Mouse (Mus musculus): ENCODE data around the gene Il6. TPM values are rescaled to one million over a fixed set of nuclear protein-coding genes. Genes with fewer than 3 reads are reported as not detected.

Gene Il6
- total RNA-seq (2014; fragmentation: Nextera tagmentation) (not detected in 2 replicates), total RNA-seq (2017) (0.16 TPM in 1 of 2 replicates, not detected in the other), polyA plus RNA-seq (2012) (not detected in 2 replicates)

- ATAC-seq (ENCODE audit: extremely low read depth, insufficient number of reproducible peaks, low FRiP score, poor library complexity, severe bottlenecking), result no peak
- peak; percentile 3 for DNase-seq (ENCODE audit: low spot score)
- Histone ChIP-seq H3K27me3 (ENCODE audit: insufficient read depth, low read length) (peaks cover 23% of the 10 kb centered on the region), H3K4me3 (ENCODE audit: low read depth, low read length) (no peak within 1 kb of the TSS), H3K9me3 (replicated peaks) (no peaks in the 10 kb centered on the region), H3K36me3 (replicated peaks) (no peaks in the 10 kb centered on the region), H3K4me1 (ENCODE audit: insufficient read depth, low read depth, low read length) (no peaks in the 10 kb centered on the region)
- TF ChIP-seq POLR2AphosphoS5 (IDR thresholded peaks at IDR 0.05; ENCODE audit: insufficient replicate concordance, low read depth, low read length), result no peak
- TF ChIP-seq GATA1 (IDR thresholded peaks at IDR 0.05; ENCODE audit: borderline replicate concordance, low read length), result no peak
- no peak for TF ChIP-seq TAL1 (conservative IDR thresholded peaks at IDR 0.05; ENCODE audit: low read depth, low read length)
- TF ChIP-seq GATA2 (IDR thresholded peaks at IDR 0.05; ENCODE audit: borderline replicate concordance, low read depth, low read length), result no peak
- no peak for TF ChIP-seq CTCF (IDR thresholded peaks at IDR 0.05; ENCODE audit: low read depth, low read length)
Observed at GRCm38 (mm10) chr5:30012726-30013503, at the start of gene Il6. TSS of gene Il6 (plus strand) at chr5:30013114.

GRCm38 (mm10) chr5:29963488-29963887 is 49.4 kb upstream of the Il6 start:
- DNase-seq (ENCODE audit: low spot score), result no peak
- ATAC-seq (ENCODE audit: extremely low read depth, insufficient number of reproducible peaks, low FRiP score, poor library complexity, severe bottlenecking), result no peak

GRCm38 (mm10) chr5:29970212-29970611 is 42.7 kb upstream of the Il6 start:
- no peaks in the 10 kb centered on the region for H3K4me1 ChIP-seq (ENCODE audit: insufficient read depth, low read depth, low read length)
- ATAC-seq (ENCODE audit: extremely low read depth, insufficient number of reproducible peaks, low FRiP score, poor library complexity, severe bottlenecking) (no peak), DNase-seq (ENCODE audit: low spot score) (no peak)
- H3K4me3 ChIP-seq (ENCODE audit: low read depth, low read length), result no peak overlapping the region
- no peaks in the 10 kb centered on the region for H3K36me3 ChIP-seq (replicated peaks)
- no peak for TF ChIP-seq GATA1 (IDR thresholded peaks at IDR 0.05; ENCODE audit: borderline replicate concordance, low read length)
- TF ChIP-seq CTCF (IDR thresholded peaks at IDR 0.05; ENCODE audit: low read depth, low read length), result no peak
- TF ChIP-seq GATA2 (IDR thresholded peaks at IDR 0.05; ENCODE audit: borderline replicate concordance, low read depth, low read length), result no peak
- TF ChIP-seq POLR2AphosphoS5 (IDR thresholded peaks at IDR 0.05; ENCODE audit: insufficient replicate concordance, low read depth, low read length), result no peak
- TF ChIP-seq TAL1 (conservative IDR thresholded peaks at IDR 0.05; ENCODE audit: low read depth, low read length), result no peak
- H3K27me3 ChIP-seq (ENCODE audit: insufficient read depth, low read length), result peaks cover 2% of the 10 kb centered on the region; the same call in 1 of the 2 replicates
- no peaks in the 10 kb centered on the region for H3K9me3 ChIP-seq (replicated peaks)

More at GRCm38 (mm10) chr5:29963488-29963887, 49.4 kb upstream of the Il6 start:
- no peaks in the 10 kb centered on the region for H3K36me3 ChIP-seq (replicated peaks)
- H3K4me1 ChIP-seq (ENCODE audit: insufficient read depth, low read depth, low read length), result no peaks in the 10 kb centered on the region
- H3K4me3 ChIP-seq (ENCODE audit: low read depth, low read length), result no peak overlapping the region
- H3K9me3 ChIP-seq (replicated peaks), result no peaks in the 10 kb centered on the region
- TF ChIP-seq GATA1 (IDR thresholded peaks at IDR 0.05; ENCODE audit: borderline replicate concordance, low read length), result no peak
- no peak for TF ChIP-seq GATA2 (IDR thresholded peaks at IDR 0.05; ENCODE audit: borderline replicate concordance, low read depth, low read length)
- TF ChIP-seq CTCF (IDR thresholded peaks at IDR 0.05; ENCODE audit: low read depth, low read length), result no peak
- TF ChIP-seq TAL1 (conservative IDR thresholded peaks at IDR 0.05; ENCODE audit: low read depth, low read length), result no peak
- TF ChIP-seq POLR2AphosphoS5 (IDR thresholded peaks at IDR 0.05; ENCODE audit: insufficient replicate concordance, low read depth, low read length), result no peak
- peaks cover 14% of the 10 kb centered on the region for H3K27me3 ChIP-seq (ENCODE audit: insufficient read depth, low read length)

GRCm38 (mm10) chr5:29972796-29973195 is 40.1 kb upstream of the Il6 start:
- Histone ChIP-seq H3K4me3 (ENCODE audit: low read depth, low read length) (no peak overlapping the region), H3K27me3 (ENCODE audit: insufficient read depth, low read length) (peaks cover 6% of the 10 kb centered on the region), H3K4me1 (ENCODE audit: insufficient read depth, low read depth, low read length) (no peaks in the 10 kb centered on the region), H3K36me3 (replicated peaks) (no peaks in the 10 kb centered on the region), H3K9me3 (replicated peaks) (no peaks in the 10 kb centered on the region)
- TF ChIP-seq POLR2AphosphoS5 (IDR thresholded peaks at IDR 0.05; ENCODE audit: insufficient replicate concordance, low read depth, low read length), result no peak
- no peak for TF ChIP-seq TAL1 (conservative IDR thresholded peaks at IDR 0.05; ENCODE audit: low read depth, low read length)
- TF ChIP-seq GATA1 (IDR thresholded peaks at IDR 0.05; ENCODE audit: borderline replicate concordance, low read length), result no peak
- no peak for TF ChIP-seq CTCF (IDR thresholded peaks at IDR 0.05; ENCODE audit: low read depth, low read length)
- TF ChIP-seq GATA2 (IDR thresholded peaks at IDR 0.05; ENCODE audit: borderline replicate concordance, low read depth, low read length), result no peak
- no peak for DNase-seq (ENCODE audit: low spot score)
- no peak for ATAC-seq (ENCODE audit: extremely low read depth, insufficient number of reproducible peaks, low FRiP score, poor library complexity, severe bottlenecking)

- no peaks in the 10 kb centered on the region for H3K4me1 ChIP-seq (ENCODE audit: insufficient read depth, low read depth, low read length)
- H3K36me3 ChIP-seq (replicated peaks), result no peaks in the 10 kb centered on the region
- H3K4me3 ChIP-seq (ENCODE audit: low read depth, low read length), result no peak overlapping the region
- peaks cover 5% of the 10 kb centered on the region for H3K27me3 ChIP-seq (ENCODE audit: insufficient read depth, low read length)
- DNase-seq (ENCODE audit: low spot score) (no peak), ATAC-seq (ENCODE audit: extremely low read depth, insufficient number of reproducible peaks, low FRiP score, poor library complexity, severe bottlenecking) (peak; percentile 60)
- TF ChIP-seq CTCF (IDR thresholded peaks at IDR 0.05; ENCODE audit: low read depth, low read length) (no peak), POLR2AphosphoS5 (IDR thresholded peaks at IDR 0.05; ENCODE audit: insufficient replicate concordance, low read depth, low read length) (no peak), GATA1 (IDR thresholded peaks at IDR 0.05; ENCODE audit: borderline replicate concordance, low read length) (no peak), TAL1 (conservative IDR thresholded peaks at IDR 0.05; ENCODE audit: low read depth, low read length) (no peak), GATA2 (IDR thresholded peaks at IDR 0.05; ENCODE audit: borderline replicate concordance, low read depth, low read length) (no peak)
- H3K9me3 ChIP-seq (replicated peaks), result no peaks in the 10 kb centered on the region
Observed at GRCm38 (mm10) chr5:29973533-29973932, 39.4 kb upstream of the Il6 start.

- no peaks in the 10 kb centered on the region for H3K4me1 ChIP-seq (ENCODE audit: insufficient read depth, low read depth, low read length)
- TF ChIP-seq GATA2 (IDR thresholded peaks at IDR 0.05; ENCODE audit: borderline replicate concordance, low read depth, low read length) (no peak), GATA1 (IDR thresholded peaks at IDR 0.05; ENCODE audit: borderline replicate concordance, low read length) (no peak), TAL1 (conservative IDR thresholded peaks at IDR 0.05; ENCODE audit: low read depth, low read length) (no peak), CTCF (IDR thresholded peaks at IDR 0.05; ENCODE audit: low read depth, low read length) (no peak), POLR2AphosphoS5 (IDR thresholded peaks at IDR 0.05; ENCODE audit: insufficient replicate concordance, low read depth, low read length) (no peak)
- H3K4me3 ChIP-seq (ENCODE audit: low read depth, low read length), result no peak overlapping the region
- no peak for DNase-seq (ENCODE audit: low spot score)
- peaks cover 5% of the 10 kb centered on the region for H3K27me3 ChIP-seq (ENCODE audit: insufficient read depth, low read length)
- H3K36me3 ChIP-seq (replicated peaks), result no peaks in the 10 kb centered on the region
- H3K9me3 ChIP-seq (replicated peaks), result no peaks in the 10 kb centered on the region
- no peak for ATAC-seq (ENCODE audit: extremely low read depth, insufficient number of reproducible peaks, low FRiP score, poor library complexity, severe bottlenecking)
Observed at GRCm38 (mm10) chr5:29974115-29974514, 38.8 kb upstream of the Il6 start.

All from G1E (cell line).